Mouse (Mus musculus): ENCODE results near the gene Ubap1l. TPM values are rescaled to one million over a fixed set of nuclear protein-coding genes. Genes with fewer than 3 reads are reported as not detected.
"Not testable (repeated sequence)": the region's sequence is repeated elsewhere in the genome, so short reads cannot be mapped to it uniquely, and the experiment has no call there.

Ubap1l gene
- total and polyA plus RNA-seq, 3 experiments: 0.18 TPM; not detected in 1

- intact Hi-C loops (cut with DNase I): no loop called here
- TF ChIP-seq CTCF (IDR thresholded peaks at IDR 0.05) (no peak), EP300 (IDR thresholded peaks at IDR 0.05; ENCODE audit: insufficient read depth, low read depth, low read length) (no peak), POLR2A (IDR thresholded peaks at IDR 0.05; ENCODE audit: insufficient read depth, low read depth, low read length) (no peak)
- Histone ChIP-seq H3K27ac (no peak overlapping the region), H3K9ac (ENCODE audit: low read depth, low read length) (no peak overlapping the region), H3K4me1 (ENCODE audit: control insufficient read depth, insufficient read depth, low read length) (no peaks in the 10 kb centered on the region), H3K27me3 (ENCODE audit: control insufficient read depth, insufficient read depth, low read length) (no peaks in the 10 kb centered on the region), H3K36me3 (ENCODE audit: control insufficient read depth, insufficient read depth, low read length) (peaks cover 4% of the 10 kb centered on the region), H3K4me3 (no peak overlapping the region), H3K79me2 (replicated peaks; ENCODE audit: control insufficient read depth, insufficient read depth, low read length) (no peaks in the 10 kb centered on the region)
- DNase-seq: no peak
- WGBS: 90% methylated on average over 2 of the region's 2 CpGs
Measured at GRCm38 (mm10) chr9:65327371-65327770, 33.5 kb upstream of the Ubap1l start.

GRCm38 (mm10) chr9:65333958-65334357 is 26.9 kb upstream of the Ubap1l start:
- Histone ChIP-seq H3K4me3 (no peak overlapping the region), H3K27me3 (ENCODE audit: control insufficient read depth, insufficient read depth, low read length) (no peaks in the 10 kb centered on the region), H3K79me2 (replicated peaks; ENCODE audit: control insufficient read depth, insufficient read depth, low read length) (no peaks in the 10 kb centered on the region), H3K27ac (no peak overlapping the region), H3K9ac (ENCODE audit: low read depth, low read length) (no peak overlapping the region), H3K36me3 (ENCODE audit: control insufficient read depth, insufficient read depth, low read length) (no peaks in the 10 kb centered on the region; the same call in 1 of the 2 replicates), H3K4me1 (ENCODE audit: control insufficient read depth, insufficient read depth, low read length) (no peaks in the 10 kb centered on the region)
- intact Hi-C loops (cut with DNase I): no loop called here
- 92% methylated on average over 5 of the region's 5 CpGs for WGBS
- TF ChIP-seq EP300 (IDR thresholded peaks at IDR 0.05; ENCODE audit: insufficient read depth, low read depth, low read length) (no peak), CTCF (IDR thresholded peaks at IDR 0.05) (no peak), POLR2A (IDR thresholded peaks at IDR 0.05; ENCODE audit: insufficient read depth, low read depth, low read length) (no peak)
- no peak for DNase-seq

GRCm38 (mm10) chr9:65339146-65339545 is 21.7 kb upstream of the Ubap1l start:
- Histone ChIP-seq H3K4me3 (no peak overlapping the region), H3K79me2 (replicated peaks; ENCODE audit: control insufficient read depth, insufficient read depth, low read length) (no peaks in the 10 kb centered on the region), H3K27me3 (ENCODE audit: control insufficient read depth, insufficient read depth, low read length) (no peaks in the 10 kb centered on the region), H3K36me3 (ENCODE audit: control insufficient read depth, insufficient read depth, low read length) (no peaks in the 10 kb centered on the region), H3K27ac (no peak overlapping the region), H3K9ac (ENCODE audit: low read depth, low read length) (no peak overlapping the region), H3K4me1 (ENCODE audit: control insufficient read depth, insufficient read depth, low read length) (no peaks in the 10 kb centered on the region)
- DNase-seq: no peak
- whole genome bisulfite sequencing: 84% methylated on average over 4 of the region's 4 CpGs
- intact Hi-C loops (cut with DNase I): no loop called here
- TF ChIP-seq POLR2A (IDR thresholded peaks at IDR 0.05; ENCODE audit: insufficient read depth, low read depth, low read length) (no peak), CTCF (IDR thresholded peaks at IDR 0.05) (no peak), EP300 (IDR thresholded peaks at IDR 0.05; ENCODE audit: insufficient read depth, low read depth, low read length) (no peak)

- intact Hi-C loops (cut with DNase I): no loop called here
- H3K79me2 ChIP-seq (replicated peaks; ENCODE audit: control insufficient read depth, insufficient read depth, low read length): no peaks in the 10 kb centered on the region
- no peak for TF ChIP-seq CTCF (IDR thresholded peaks at IDR 0.05)
- TF ChIP-seq POLR2A (IDR thresholded peaks at IDR 0.05; ENCODE audit: insufficient read depth, low read depth, low read length): no peak
- TF ChIP-seq EP300 (IDR thresholded peaks at IDR 0.05; ENCODE audit: insufficient read depth, low read depth, low read length): no peak
- no peak overlapping the region for H3K27ac ChIP-seq
- H3K27me3 ChIP-seq (ENCODE audit: control insufficient read depth, insufficient read depth, low read length): no peaks in the 10 kb centered on the region
- no peak overlapping the region for H3K4me3 ChIP-seq
- DNase-seq: no peak
- no peaks in the 10 kb centered on the region for H3K4me1 ChIP-seq (ENCODE audit: control insufficient read depth, insufficient read depth, low read length)
- H3K9ac ChIP-seq (ENCODE audit: low read depth, low read length): no peak overlapping the region
- no peaks in the 10 kb centered on the region for H3K36me3 ChIP-seq (ENCODE audit: control insufficient read depth, insufficient read depth, low read length)
- 87% methylated on average over 2 of the region's 2 CpGs for WGBS
Measured at GRCm38 (mm10) chr9:65340414-65340813, 20.4 kb upstream of the Ubap1l start.

GRCm38 (mm10) chr9:65345439-65345838 is 15.4 kb upstream of the Ubap1l start:
- H3K79me2 ChIP-seq (replicated peaks; ENCODE audit: control insufficient read depth, insufficient read depth, low read length); H3K4me1 ChIP-seq (ENCODE audit: control insufficient read depth, insufficient read depth, low read length); H3K27me3 ChIP-seq (ENCODE audit: control insufficient read depth, insufficient read depth, low read length); H3K9ac ChIP-seq (ENCODE audit: low read depth, low read length); H3K36me3 ChIP-seq (ENCODE audit: control insufficient read depth, insufficient read depth, low read length); DNase-seq: not testable (repeated sequence)
- TF ChIP-seq CTCF (IDR thresholded peaks at IDR 0.05): peak; percentile 9; the same call in 1 of the 2 replicates
- WGBS: 58% methylated on average over 11 of the region's 11 CpGs
- H3K4me3 ChIP-seq: peak overlapping the region; percentile 80
- intact Hi-C loops (cut with DNase I): loop anchor here (5.0 kb wide), 1 partner anchor 53 kb away; the partner anchor contains the start of gene Clpx
- H3K27ac ChIP-seq: peak overlapping the region; percentile 91

DNA sequence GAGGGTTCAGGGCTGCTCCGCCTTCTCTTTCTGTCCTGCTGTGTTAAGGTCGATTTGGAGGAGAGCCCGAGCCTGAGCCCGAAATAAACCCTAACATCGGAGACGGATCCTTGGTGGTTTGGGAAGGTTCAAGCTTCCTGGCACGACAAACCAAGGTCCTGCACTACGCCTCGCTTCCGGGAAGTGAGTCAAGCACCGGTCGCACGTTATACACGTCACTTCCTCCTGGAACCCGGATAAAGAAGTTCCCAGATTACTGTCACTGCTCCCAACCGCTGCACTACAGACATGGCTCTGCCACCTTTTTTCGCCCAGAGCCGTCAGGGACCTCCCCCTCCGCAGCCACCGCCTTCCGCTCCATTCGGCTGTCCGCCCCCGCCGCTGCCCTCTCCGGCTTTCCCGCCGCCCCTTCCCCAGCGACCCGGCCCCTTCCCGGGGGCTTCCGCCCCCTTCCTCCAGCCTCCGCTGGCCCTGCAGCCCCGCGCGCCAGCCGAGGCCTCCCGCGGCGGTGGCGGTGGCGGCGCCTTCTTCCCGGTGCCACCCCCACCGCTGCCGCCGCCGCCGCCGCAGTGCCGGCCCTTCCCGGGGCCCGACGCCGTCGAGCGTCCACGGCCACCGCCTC is 14.9 kb upstream of the Ubap1l start, which contains the start of gene Pdcd7:
TSS of gene Pdcd7 (plus strand) at position 251 of the 622 bp plus-strand sequence.
- Histone ChIP-seq H3K4me3 (peak within 1 kb of the TSS; percentile 80), H3K27me3 (ENCODE audit: control insufficient read depth, insufficient read depth, low read length) (no peaks in the 10 kb centered on the region), H3K9ac (ENCODE audit: low read depth, low read length) (peak within 1 kb of the TSS; percentile 99), H3K27ac (peak within 1 kb of the TSS; percentile 91), H3K79me2 (replicated peaks; ENCODE audit: control insufficient read depth, insufficient read depth, low read length) (peaks cover 2% of the 10 kb centered on the region; the same call in 1 of the 2 replicates), H3K4me1 (ENCODE audit: control insufficient read depth, insufficient read depth, low read length) (peaks cover 6% of the 10 kb centered on the region), H3K36me3 (ENCODE audit: control insufficient read depth, insufficient read depth, low read length) (peaks cover 6% of the 10 kb centered on the region)
- intact Hi-C loops (cut with DNase I): loop anchor here (5.0 kb wide), 1 partner anchor 54 kb away; the partner anchor contains the start of gene Clpx
- peak; percentile 74; the same call in 1 of the 2 replicates for TF ChIP-seq EP300 (IDR thresholded peaks at IDR 0.05; ENCODE audit: insufficient read depth, low read depth, low read length)
- peak; percentile 85 for TF ChIP-seq POLR2A (IDR thresholded peaks at IDR 0.05; ENCODE audit: insufficient read depth, low read depth, low read length)
- TF ChIP-seq CTCF (IDR thresholded peaks at IDR 0.05): no peak
- peak; percentile 94 to 95 for DNase-seq
- under 1% methylated on average over 58 of the region's 59 CpGs for WGBS
